8 mouse cellular contexts compared by ENCODE assay signal in the genomic region with DNA sequence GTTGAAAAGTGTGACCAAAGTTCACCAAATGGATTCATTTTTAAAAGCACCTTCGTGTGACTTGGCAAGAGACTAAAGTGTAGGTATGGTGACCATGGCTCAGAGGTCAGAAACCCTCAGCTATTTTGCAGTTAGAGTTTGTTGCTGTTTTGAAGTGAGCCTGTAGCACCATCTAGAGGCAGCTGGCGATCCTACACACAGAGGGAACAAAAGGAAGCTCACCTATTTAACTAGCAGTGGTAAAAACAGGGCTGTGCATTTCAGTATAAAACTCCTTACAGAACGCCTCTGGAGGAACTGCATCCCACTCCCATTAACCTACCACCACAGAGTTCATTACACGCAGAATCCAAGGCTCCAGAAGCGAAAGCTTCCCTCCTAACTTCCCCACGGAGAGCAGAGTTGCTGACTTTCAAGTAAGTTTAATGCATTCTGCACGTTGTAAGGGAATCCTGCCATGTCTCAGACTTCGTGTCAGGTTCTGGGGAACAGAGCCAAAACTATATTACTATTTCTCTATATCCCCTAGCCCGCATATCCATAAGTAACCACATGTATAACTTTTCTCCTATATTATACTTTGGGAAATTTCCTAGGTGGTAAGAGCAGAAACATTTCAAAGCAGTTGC.
DNase-seq lines count a peak whose midpoint lies in the region; ATAC-seq lines count a peak whose summit lies in the region.

No protein-coding gene starts in this region.

- no peak overlapping the region for H3K4me2 ChIP-seq in neural tube, embryonic 11.5 days (ENCODE audit: low read depth)

- H3K27me3 ChIP-seq in megakaryocyte, embryonic 14.5 days (replicated peaks): no peaks in the 10 kb centered on the region
- no peaks in the 10 kb centered on the region for H3K27me3 ChIP-seq in neural tube, embryonic 11.5 days (ENCODE audit: control insufficient read depth, insufficient read depth, low read length)

- no peaks in the 10 kb centered on the region for H3K4me1 ChIP-seq in megakaryocyte, embryonic 14.5 days
- no peaks in the 10 kb centered on the region for H3K4me1 ChIP-seq in neural tube, embryonic 11.5 days (ENCODE audit: control insufficient read depth, insufficient read depth, low read length)

- DNase-seq in cerebellum, adult 9-11 months: peak; percentile 11
- peak; percentile 14 to 46 for DNase-seq in frontal cortex, postnatal 10 days (ENCODE audit: low spot score in 2 of 2)
- peak; percentile 55 for DNase-seq in kidney, adult 18-20 months
- peak; percentile 37 to 76 for DNase-seq in left cerebral cortex, postnatal 14 days (ENCODE audit: low spot score in 2 of 2)
- DNase-seq in neural tube, embryonic 11.5 days (ENCODE audit: low spot score): peak; percentile 78

- 30% methylated on average over 9 of the region's 9 CpGs for WGBS in neural tube, embryonic 11.5 days

- H3K27ac ChIP-seq in neural tube, embryonic 11.5 days (ENCODE audit: low read depth, low read length): no peak overlapping the region

- H3K9ac ChIP-seq in neural tube, embryonic 11.5 days (ENCODE audit: low read length): no peak overlapping the region

- no peaks in the 10 kb centered on the region for H3K9me3 ChIP-seq in megakaryocyte, embryonic 14.5 days
- H3K9me3 ChIP-seq in neural tube, embryonic 11.5 days (ENCODE audit: control insufficient read depth, low read length): no peaks in the 10 kb centered on the region

- no peaks in the 10 kb centered on the region for H3K36me3 ChIP-seq in megakaryocyte, embryonic 14.5 days (replicated peaks; ENCODE audit: low read length)
- no peaks in the 10 kb centered on the region for H3K36me3 ChIP-seq in neural tube, embryonic 11.5 days (ENCODE audit: control insufficient read depth, insufficient read depth, low read length)

- ATAC-seq in megakaryocyte, adult 5-6 weeks (ENCODE audit: poor library complexity, severe bottlenecking): no peak
- ATAC-seq in neural tube, embryonic 11.5 days (ENCODE audit: insufficient read depth, low FRiP score, low TSS enrichment): peak; percentile 58
- ATAC-seq in activated CD4-positive, CD25-positive, alpha-beta regulatory T cell, adult 4 months: no peak

- intact Hi-C loops in left cerebral cortex, postnatal 14 days (cut with DNase I): loop anchor here (5.0 kb wide), 1 partner anchor 1171 kb away; no protein-coding TSS in a partner anchor

- H3K4me3 ChIP-seq in megakaryocyte, embryonic 14.5 days (replicated peaks): peak overlapping the region; percentile 56
- no peak overlapping the region for H3K4me3 ChIP-seq in neural tube, embryonic 11.5 days (ENCODE audit: low read depth, low read length)

Comparison
In these comparisons a context has a peak if more than half of its experiments do, and no peak if none do; other contexts are left out.
1. DNase-seq: peak in every context shown above with its lines; median percentile 78 in neural tube, embryonic 11.5 days; 56 in left cerebral cortex, postnatal 14 days; 55 in kidney, adult 18-20 months; 30 in frontal cortex, postnatal 10 days; 11 in cerebellum, adult 9-11 months.